Mouse (Mus musculus) kidney, adult 2 months (tissue): ENCODE data around the gene Gm21750. TPM values are rescaled to one million over a fixed set of nuclear protein-coding genes. Genes with fewer than 3 reads are reported as not detected.
A peak's percentile ranks its signal among the peaks of the same experiment; 100 is the strongest.
"Not testable (repeated sequence)": the region's sequence is repeated elsewhere in the genome, so short reads cannot be mapped to it uniquely, and the experiment has no call there.

Source experiments
- DNase-seq: peaks from one replicate; pipeline ENCODE4 v3.0.0; 2021
- H3K27ac ChIP-seq: fragments of 200-500 bp; 2 replicates; pipeline ENCODE4 v1.5.1; 2012; ENCODE audit warnings: low read depth, low read length, control low read depth, inconsistent platforms; ENCODE audit not compliant: insufficient read depth
- H3K27me3 ChIP-seq: fragments of 200-500 bp; replicated peaks from 2 replicates; pipeline ENCODE4 v1.6.1; 2012; ENCODE audit warnings: mild to moderate bottlenecking, moderate library complexity, low read length, inconsistent platforms; ENCODE audit not compliant: control insufficient read depth, insufficient read depth
- H3K36me3 ChIP-seq: fragments of 200-500 bp; 2 replicates; pipeline ENCODE4 v1.6.1; 2012; ENCODE audit warnings: mild to moderate bottlenecking, moderate library complexity, low read length, inconsistent platforms; ENCODE audit not compliant: control insufficient read depth, insufficient read depth
- H3K4me1 ChIP-seq: fragments of 200-500 bp; 2 replicates; pipeline ENCODE4 v1.6.1; 2011; ENCODE audit warnings: low read length; ENCODE audit not compliant: control insufficient read depth, insufficient read depth
- H3K4me3 ChIP-seq: fragments of 200-500 bp; 2 replicates; pipeline ENCODE4 v1.5.1; 2011; ENCODE audit warnings: mild to moderate bottlenecking, low read depth, low read length, control low read depth; ENCODE audit not compliant: insufficient read depth
- CTCF ChIP-seq: fragments of 200-500 bp; conservative IDR thresholded peaks from 2 replicates; pipeline ENCODE4 v1.5.1; 2011; ENCODE audit warnings: low read depth, mild to moderate bottlenecking, control low read depth, low read length, moderate library complexity, mixed read lengths; ENCODE audit not compliant: insufficient read depth, insufficient read length
- POLR2A ChIP-seq: fragments of 200-500 bp; IDR thresholded peaks from one replicate; pipeline ENCODE4 v1.6.1; 2011; ENCODE audit warnings: low read depth, low read length, control low read depth
- WGBS: fragments of 180-500 bp; shearing (Covaris S2); methylation state at CpG from one replicate; pipeline ENCODE4 v1.1.7; 2018; 5-methylcytosine and 5-hydroxymethylcytosine counted together
- polyA plus RNA-seq: library from polyadenylated mRNA; depleted of rRNA; stranded (reverse); fragments of >200 nt; gene quantifications from 2 replicates; pipeline ENCODE4 v1.2.3, GENCODE M21; 2012; rRNA removed

Gene Gm21750
- polyA plus RNA-seq, result not detected in 2 replicates

GRCm38 (mm10) chr14:73660925-73661324, at the start of gene Gm21750:
TSS of gene Gm21750 (plus strand) at chr14:73661225.
- not testable (repeated sequence) for H3K36me3 ChIP-seq, DNase-seq, H3K27ac ChIP-seq, H3K27me3 ChIP-seq, H3K4me3 ChIP-seq, H3K4me1 ChIP-seq
- WGBS, result 85% methylated on average over 3 of the region's 3 CpGs

GRCm38 (mm10) chr14:73614961-73615360, 46.1 kb upstream of the Gm21750 start:
- H3K36me3 ChIP-seq, H3K27me3 ChIP-seq, H3K4me3 ChIP-seq, H3K27ac ChIP-seq, H3K4me1 ChIP-seq: not testable (repeated sequence)
- peak; percentile 59 for DNase-seq
- WGBS, result 19% methylated on average over 1 of the region's 1 CpGs

DNA sequence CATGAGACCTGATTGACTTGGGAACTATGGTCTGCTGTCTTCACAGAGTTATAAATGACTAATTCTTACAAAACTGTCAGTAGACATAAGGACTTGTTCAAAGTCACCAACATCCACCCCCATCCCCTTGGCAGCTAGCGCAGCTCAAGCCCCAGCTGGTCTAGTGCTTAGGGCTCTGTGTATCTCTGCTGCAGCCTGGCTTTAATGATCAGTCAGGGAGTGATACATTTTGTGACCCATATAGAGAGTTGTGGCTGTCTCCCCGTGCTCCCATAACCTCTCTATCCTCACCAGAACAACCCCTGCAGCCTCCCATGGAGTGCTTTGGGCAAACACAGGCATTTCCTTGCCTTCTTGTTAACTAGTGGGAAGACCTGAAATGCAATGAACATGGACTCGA, 40.1 kb upstream of the Gm21750 start:
- H3K27ac ChIP-seq, result no peak overlapping the region
- no peaks in the 10 kb centered on the region for H3K36me3 ChIP-seq
- DNase-seq, result no peak
- no peak overlapping the region for H3K4me3 ChIP-seq
- H3K27me3 ChIP-seq, result no peaks in the 10 kb centered on the region
- TF ChIP-seq POLR2A, result no peak
- no peak for TF ChIP-seq CTCF
- 86% methylated on average over 3 of the region's 3 CpGs for WGBS
- no peaks in the 10 kb centered on the region for H3K4me1 ChIP-seq

- no peaks in the 10 kb centered on the region for H3K4me1 ChIP-seq
- no peaks in the 10 kb centered on the region for H3K27me3 ChIP-seq
- no peak for TF ChIP-seq CTCF
- no peak for TF ChIP-seq POLR2A
- 92% methylated on average over 1 of the region's 1 CpGs for WGBS
- no peak overlapping the region for H3K27ac ChIP-seq
- DNase-seq, result no peak
- H3K36me3 ChIP-seq, result no peaks in the 10 kb centered on the region
- H3K4me3 ChIP-seq, result no peak overlapping the region
Observed at GRCm38 (mm10) chr14:73622988-73623387, 38.0 kb upstream of the Gm21750 start.

- Histone ChIP-seq H3K27ac (no peak overlapping the region), H3K36me3 (no peaks in the 10 kb centered on the region), H3K27me3 (no peaks in the 10 kb centered on the region), H3K4me1 (no peaks in the 10 kb centered on the region), H3K4me3 (no peak overlapping the region)
- WGBS, result 66% methylated on average over 3 of the region's 3 CpGs
- no peak for TF ChIP-seq POLR2A
- TF ChIP-seq CTCF, result peak; percentile 69
- peak; percentile 36 for DNase-seq
Observed at GRCm38 (mm10) chr14:73625469-73625868, 35.6 kb upstream of the Gm21750 start.

DNA sequence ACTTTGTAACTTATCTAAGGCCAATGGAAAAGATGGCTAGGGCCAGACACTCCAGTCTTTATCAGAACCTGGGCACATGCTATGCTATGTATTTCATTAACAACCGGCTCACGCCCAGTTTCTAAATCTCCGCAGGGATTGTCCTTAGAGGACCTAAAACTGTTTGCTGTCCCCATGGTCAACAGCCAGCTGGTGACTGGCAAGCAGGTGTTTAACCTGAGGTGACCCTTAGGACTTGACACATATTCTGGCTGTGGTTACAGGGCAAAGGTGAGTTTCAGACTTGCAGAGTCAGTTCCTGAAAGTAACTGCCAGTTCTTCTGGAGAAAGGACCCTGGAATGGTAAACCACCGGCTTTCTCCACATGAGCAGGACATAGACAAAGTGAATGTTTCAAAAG, 29.5 kb upstream of the Gm21750 start:
- Histone ChIP-seq H3K27ac (no peak overlapping the region), H3K4me1 (0 out of 2 replicates have a peak, but pooled peaks cover 3% of the 10 kb centered on the region), H3K27me3 (no peaks in the 10 kb centered on the region), H3K4me3 (no peak overlapping the region), H3K36me3 (no peaks in the 10 kb centered on the region)
- peak; percentile 88 for DNase-seq
- WGBS, result 55% methylated on average over 4 of the region's 4 CpGs
- TF ChIP-seq POLR2A (no peak), CTCF (no peak)

- TF ChIP-seq POLR2A (no peak), CTCF (no peak)
- 38% methylated on average over 9 of the region's 9 CpGs for WGBS
Observed at GRCm38 (mm10) chr14:73632648-73633263, 28.3 kb upstream of the Gm21750 start.

GRCm38 (mm10) chr14:73634356-73634755, 26.7 kb upstream of the Gm21750 start:
- WGBS, result 76% methylated on average over 3 of the region's 3 CpGs
- DNase-seq, result peak; percentile 46

More at GRCm38 (mm10) chr14:73632648-73633263, 28.3 kb upstream of the Gm21750 start:
- 0 out of 2 replicates have a peak, but pooled peaks cover 3% of the 10 kb centered on the region for H3K4me1 ChIP-seq
- H3K36me3 ChIP-seq, result no peaks in the 10 kb centered on the region
- H3K27ac ChIP-seq, result no peak overlapping the region
- no peaks in the 10 kb centered on the region for H3K27me3 ChIP-seq
- no peak overlapping the region for H3K4me3 ChIP-seq
- DNase-seq, result peak; percentile 82

More at GRCm38 (mm10) chr14:73634356-73634755, 26.7 kb upstream of the Gm21750 start:
- H3K27ac ChIP-seq, result no peak overlapping the region
- TF ChIP-seq POLR2A, result no peak
- TF ChIP-seq CTCF, result no peak
- H3K36me3 ChIP-seq, result no peaks in the 10 kb centered on the region
- 0 out of 2 replicates have a peak, but pooled peaks cover 3% of the 10 kb centered on the region for H3K4me1 ChIP-seq
- no peak overlapping the region for H3K4me3 ChIP-seq
- no peaks in the 10 kb centered on the region for H3K27me3 ChIP-seq
